ENCODE assay signal across 25 mouse cellular contexts in genomic region chr4:31395538-31395937, GRCm38 (mm10).
DNase-seq lines count a peak whose midpoint lies in the region; ATAC-seq and TF ChIP-seq lines count a peak whose summit lies in the region.
"Had no signal": no experiment of that assay in that cellular context is flagged by ENCODE, and none has a peak within 500 bp of the region (broad histone marks: within the 10 kb centered on the region; RNA-seq: fewer than 3 reads in every experiment).

No protein-coding gene starts in this region.

- 41% methylated on average over 4 of the region's 4 CpGs for WGBS in heart, embryonic 14.5 days
- 55% methylated on average over 4 of the region's 4 CpGs for WGBS in lung, embryonic 14.5 days

- H3K4me2 ChIP-seq in heart, embryonic 14.5 days (ENCODE audit: low read length): no peak overlapping the region
- H3K4me2 ChIP-seq in lung, embryonic 14.5 days: no peak overlapping the region
- H3K4me2 ChIP-seq: embryonic facial prominence, embryonic 12.5 days; forebrain, embryonic 13.5 days; forebrain, embryonic 15.5 days had no signal

- H3K4me3 ChIP-seq in heart, embryonic 14.5 days (ENCODE audit: control insufficient read depth in 1 of 2, insufficient read depth in 1 of 2, low read depth in 1 of 2, low read length in 2 of 2): no peak overlapping the region
- no peak overlapping the region for H3K4me3 ChIP-seq in lung, embryonic 14.5 days (ENCODE audit: low read depth, low read length)
- H3K4me3 ChIP-seq: embryonic facial prominence, embryonic 12.5 days; forebrain, embryonic 13.5 days; forebrain, embryonic 15.5 days had no signal

- TF ChIP-seq CTCF in lung, embryonic 14.5 days (IDR thresholded peaks at IDR 0.05; ENCODE audit: low read depth): no peak

- H3K9ac ChIP-seq in heart, embryonic 14.5 days (ENCODE audit: low read length): no peak overlapping the region
- H3K9ac ChIP-seq in lung, embryonic 14.5 days: no peak overlapping the region
- H3K9ac ChIP-seq: embryonic facial prominence, embryonic 12.5 days; forebrain, embryonic 13.5 days; forebrain, embryonic 15.5 days; forebrain, postnatal 0 days had no signal

- 0 out of 2 replicates have a peak, but pooled peaks have one; percentile 54 for ATAC-seq in heart, embryonic 14.5 days (ENCODE audit: insufficient number of reproducible peaks, insufficient read depth, low FRiP score, low read depth)
- no peak for ATAC-seq in lung, embryonic 14.5 days (ENCODE audit: insufficient read depth)
- ATAC-seq: activated CD4-positive, CD25-positive, alpha-beta regulatory T cell, adult 4 months; CD4-positive, CD25-positive, alpha-beta regulatory T cell, adult 4 months; forebrain, embryonic 13.5 days; forebrain, embryonic 15.5 days; forebrain, postnatal 0 days had no signal

- H3K36me3 ChIP-seq in heart, embryonic 14.5 days (ENCODE audit: control insufficient read depth, insufficient read depth, low read length): no peaks in the 10 kb centered on the region
- no peaks in the 10 kb centered on the region for H3K36me3 ChIP-seq in lung, embryonic 14.5 days (ENCODE audit: insufficient read depth)
- H3K36me3 ChIP-seq: embryonic facial prominence, embryonic 12.5 days; forebrain, embryonic 15.5 days; G1E had no signal

- peaks cover 0 to 7% of the 10 kb centered on the region in 2 experiments; a peak in 1 of 4 replicates for H3K4me1 ChIP-seq in heart, embryonic 14.5 days (ENCODE audit: control insufficient read depth in 2 of 2, insufficient read depth in 2 of 2, low read length in 2 of 2)
- no peaks in the 10 kb centered on the region for H3K4me1 ChIP-seq in lung, embryonic 14.5 days (ENCODE audit: insufficient read depth)
- H3K4me1 ChIP-seq: embryonic facial prominence, embryonic 12.5 days; forebrain, embryonic 13.5 days; forebrain, embryonic 15.5 days had no signal

- peak; percentile 23 for DNase-seq in embryo, embryonic 10 days (ENCODE audit: low spot score)
- no peak for DNase-seq in embryo, embryonic 9.5 days (ENCODE audit: extremely low spot score)
- DNase-seq in heart, adult 18-20 months: no peak
- peak; percentile 37 for DNase-seq in lung, embryonic 14.5 days
- DNase-seq in lung, postnatal 10 days: no peak
- no peak for DNase-seq in urinary bladder, postnatal 25 days (ENCODE audit: low spot score)
- DNase-seq: adrenal gland, adult 8-10 months; adrenal gland, postnatal 14 days; adrenal gland, postnatal 36 days; B cell, adult 2 months; cerebellum, adult 11-12 months; cerebellum, adult 2 months; cerebellum, adult 9-10 months; cerebellum, postnatal 10 days; cerebellum, postnatal 25 days; embryo, embryonic 11 days; forebrain, postnatal 0 days had no signal

- no peaks in the 10 kb centered on the region for H3K27me3 ChIP-seq in heart, embryonic 14.5 days (ENCODE audit: control insufficient read depth, insufficient read depth, low read length)
- H3K27me3 ChIP-seq in lung, embryonic 14.5 days (ENCODE audit: insufficient read depth, low read length): no peaks in the 10 kb centered on the region
- H3K27me3 ChIP-seq: CH12.LX; embryonic facial prominence, embryonic 12.5 days; forebrain, embryonic 13.5 days; forebrain, embryonic 15.5 days had no signal

- H3K27ac ChIP-seq in heart, embryonic 14.5 days (replicated peaks in 1 of 2; ENCODE audit: control insufficient read depth in 1 of 2, insufficient read depth in 1 of 2, low read depth in 2 of 2, low read length in 2 of 2): no peak overlapping the region
- H3K27ac ChIP-seq in lung, embryonic 14.5 days (ENCODE audit: low read depth): no peak overlapping the region
- H3K27ac ChIP-seq: embryonic facial prominence, embryonic 12.5 days; forebrain, embryonic 13.5 days; forebrain, embryonic 15.5 days had no signal

- H3K9me3 ChIP-seq in heart, embryonic 14.5 days (ENCODE audit: control insufficient read depth, low read length): no peaks in the 10 kb centered on the region
- H3K9me3 ChIP-seq in lung, embryonic 14.5 days (ENCODE audit: low read depth, low read length): no peaks in the 10 kb centered on the region
- H3K9me3 ChIP-seq: embryonic facial prominence, embryonic 12.5 days; forebrain, embryonic 13.5 days; forebrain, embryonic 15.5 days had no signal

Comparison
In these comparisons a context has a peak if more than half of its experiments do, and no peak if none do; other contexts are left out.
1. DNase-seq: peak in embryo, embryonic 10 days (single experiment) and lung, embryonic 14.5 days (single experiment); none in embryo, embryonic 9.5 days (single experiment), heart, adult 18-20 months (0 of 2), lung, postnatal 10 days (single experiment) and urinary bladder, postnatal 25 days (single experiment).